Mouse (Mus musculus) liver, embryonic 14.5 days (tissue): ENCODE results near the gene Fyn.

Source experiments
- CTCF ChIP-seq: IDR thresholded peaks from 2 replicates; pipeline ENCODE4 v1.5.1; 2016; ENCODE audit warnings: antibody characterized with exemption, low read depth, control low read depth
- EP300 ChIP-seq: IDR thresholded peaks from 2 replicates; pipeline ENCODE4 v1.6.1; 2016; ENCODE audit warnings: antibody characterized with exemption, low read depth

DNA sequence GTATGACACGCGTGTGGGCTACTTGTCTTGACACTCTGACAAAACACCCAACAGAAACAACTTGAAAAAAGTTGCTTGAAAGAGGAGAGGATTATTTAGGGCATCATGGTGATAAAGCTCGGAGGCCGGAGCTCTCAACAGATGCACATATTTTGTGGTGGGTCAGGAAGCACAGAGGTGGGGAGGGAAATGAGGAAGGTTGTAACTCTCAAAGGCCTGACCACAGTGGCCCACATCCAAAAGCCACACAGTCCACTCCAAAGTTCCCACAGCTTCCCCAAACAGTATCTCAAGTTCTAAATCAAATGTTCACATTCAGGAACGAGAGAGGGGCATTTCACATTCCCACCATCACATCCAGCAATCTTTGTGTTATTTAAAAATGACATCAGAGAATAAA is 232.4 kb downstream of the Fyn start:
- TF ChIP-seq CTCF (no peak), EP300 (no peak)
